Mouse (Mus musculus): ENCODE measurements around the gene Ctbp2.

DNA sequence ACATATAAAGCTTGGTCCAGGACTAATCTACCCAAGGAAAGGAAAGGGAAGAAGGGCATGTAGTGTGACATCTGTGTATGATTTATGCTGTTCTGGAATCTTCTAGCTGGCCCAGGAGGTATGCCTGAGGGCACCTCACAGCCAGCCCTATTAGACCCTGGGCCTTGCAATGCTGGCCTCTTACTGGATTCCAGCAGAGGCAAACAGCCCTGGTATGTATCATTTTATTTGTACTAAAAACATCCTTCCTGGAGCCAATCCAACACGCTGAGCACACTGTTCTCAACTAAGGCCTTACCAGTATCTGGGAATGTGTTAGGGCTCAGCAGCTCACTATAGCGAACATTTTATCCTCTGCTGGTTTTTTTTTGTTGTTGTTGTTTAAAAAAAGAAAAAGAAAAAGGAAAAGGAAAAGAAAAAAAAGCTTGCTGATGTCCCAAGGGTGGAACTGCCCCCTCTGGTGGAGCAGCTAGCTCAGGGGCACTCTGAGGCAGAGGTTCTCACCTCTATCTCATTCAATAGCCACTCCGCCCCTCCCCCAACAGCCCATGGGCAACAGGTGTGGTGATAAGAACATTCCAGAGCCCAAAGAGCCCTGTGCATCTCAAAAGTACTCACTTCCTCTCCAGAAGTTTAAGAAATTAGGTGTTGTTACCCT lies 83.3 kb downstream of the Ctbp2 start:
- TF ChIP-seq MYOD1 (IDR thresholded peaks at IDR 0.05; ENCODE audit: control insufficient read depth, insufficient read length, low read depth): no peak
- TF ChIP-seq CTCF (IDR thresholded peaks at IDR 0.05; ENCODE audit: control insufficient read depth, insufficient read depth, insufficient read length): no peak
- no peak for TF ChIP-seq MAX (IDR thresholded peaks at IDR 0.05)
- no peak for TF ChIP-seq FOSL1 (IDR thresholded peaks at IDR 0.05; ENCODE audit: insufficient read depth, low read length, poor library complexity, severe bottlenecking)
